Mouse (Mus musculus) embryo, embryonic 10.5 days (tissue): Measurements from ENCODE around the gene Armc3.
A peak's percentile ranks its signal among the peaks of the same experiment; 100 is the strongest.
"Not testable (repeated sequence)": the region's sequence is repeated elsewhere in the genome, so short reads cannot be mapped to it uniquely, and the experiment has no call there.

ENCODE experiments used
- DNase-seq: peaks from one replicate; pipeline ENCODE4 v3.0.0-alpha.2; 2015; ENCODE audit warnings: low spot score

Gene Armc3

DNA sequence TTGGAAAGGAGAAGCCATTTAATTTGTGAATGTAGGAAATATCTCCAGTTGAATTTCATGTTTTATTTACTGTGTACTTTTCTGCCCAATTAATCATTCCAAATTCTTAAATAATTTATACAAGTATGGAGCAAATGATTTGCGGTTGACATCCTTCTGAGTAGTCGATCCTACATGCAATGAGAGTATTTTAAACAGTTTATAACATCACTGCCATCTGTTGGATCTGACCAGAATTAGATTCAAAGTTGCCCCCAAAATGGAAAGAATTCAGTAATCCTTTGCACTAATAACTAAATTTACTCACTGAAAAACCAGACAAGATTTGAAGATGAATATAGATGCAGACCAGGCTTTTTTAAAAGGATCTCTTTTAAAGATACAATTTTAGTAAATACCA is 75.5 kb downstream of the Armc3 start:
- no peak for DNase-seq

GRCm38 (mm10) chr2:19275602-19276539 is 76.8 kb downstream of the Armc3 start:
- peak; percentile 93 for DNase-seq

DNA sequence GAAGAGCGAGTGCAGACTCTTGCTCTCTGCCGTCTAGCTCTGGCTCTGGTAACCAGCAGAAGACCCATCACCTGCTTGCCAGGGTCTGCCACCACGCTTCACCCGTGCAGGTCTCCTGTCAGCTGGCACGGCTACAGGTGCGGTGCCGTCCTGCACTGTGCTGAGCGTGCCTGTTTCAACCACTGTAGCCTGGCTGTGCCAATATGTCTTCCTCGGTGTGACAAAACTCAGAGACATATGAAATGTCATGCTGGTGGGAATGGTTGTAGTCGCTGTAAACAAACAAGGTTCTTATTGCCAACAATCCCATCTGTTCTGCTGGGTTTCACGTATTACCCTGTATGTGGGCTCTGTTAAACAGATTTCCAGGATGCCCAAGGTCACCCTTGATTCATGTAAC is 81.2 kb downstream of the Armc3 start:
- DNase-seq = no peak

DNA sequence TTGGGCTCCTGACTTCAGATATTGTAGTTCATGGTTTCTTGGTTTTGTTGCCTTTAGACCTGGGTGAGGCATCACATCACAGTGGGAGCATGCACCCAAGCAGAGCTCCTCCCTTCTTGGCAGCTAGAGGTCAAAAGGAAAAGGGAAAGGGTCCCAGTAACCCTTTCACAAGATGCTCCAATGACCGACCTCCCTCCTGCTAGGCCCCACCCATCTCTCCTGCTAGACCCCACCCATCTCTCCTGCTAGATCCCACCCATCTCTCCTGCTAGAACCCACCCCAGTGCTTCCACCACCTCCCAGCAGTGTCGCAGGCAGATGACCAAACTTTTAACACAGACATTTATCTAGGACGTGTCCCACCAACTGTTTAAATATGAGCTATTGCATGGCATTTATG is 93.3 kb downstream of the Armc3 start:
- no peak for DNase-seq

GRCm38 (mm10) chr2:19300345-19301089 is 101.4 kb downstream of the Armc3 start:
- no peak for DNase-seq

DNA sequence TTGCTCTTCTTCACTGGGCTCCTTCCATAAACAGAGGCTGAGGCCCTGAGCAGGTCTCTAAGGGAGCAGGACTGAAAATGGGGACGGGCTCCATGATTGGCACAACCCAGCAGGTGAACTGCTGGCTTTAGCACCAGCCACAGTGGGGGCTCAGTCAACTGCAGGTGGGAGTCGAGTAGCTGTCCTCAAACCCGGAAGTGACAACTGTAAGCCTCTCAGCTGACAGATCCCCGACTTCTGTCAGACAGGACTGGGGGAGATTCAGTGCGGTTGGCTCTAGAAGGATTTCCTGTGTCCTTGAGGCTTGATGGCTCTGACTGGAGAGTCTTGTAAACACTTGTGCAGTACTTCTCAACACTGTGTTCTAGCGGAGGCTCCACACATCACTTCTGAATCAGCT is 102.1 kb downstream of the Armc3 start:
- DNase-seq = no peak

- not testable (repeated sequence) for DNase-seq
Observed at GRCm38 (mm10) chr2:19303087-19303486, 104.0 kb downstream of the Armc3 start.

DNA sequence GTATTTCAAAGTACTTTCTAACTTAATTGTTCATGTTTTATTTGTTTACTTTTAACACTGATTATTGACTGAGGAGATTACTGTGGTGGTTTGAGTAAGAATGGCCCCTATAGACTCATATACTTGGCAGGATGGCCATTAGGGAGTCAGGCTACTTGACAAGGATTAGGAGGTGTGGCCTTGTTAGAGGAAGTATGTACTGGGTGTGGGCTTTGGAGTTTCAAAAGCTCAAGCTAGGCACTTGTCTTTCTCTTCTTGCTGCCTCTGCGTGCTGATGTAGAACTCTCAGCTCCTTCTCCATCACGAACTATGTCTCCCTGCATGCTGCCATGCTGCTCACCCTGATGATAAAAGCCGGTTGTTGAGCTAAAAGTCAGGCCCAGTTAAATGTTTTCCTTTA is 111.4 kb downstream of the Armc3 start:
- DNase-seq = no peak

DNA sequence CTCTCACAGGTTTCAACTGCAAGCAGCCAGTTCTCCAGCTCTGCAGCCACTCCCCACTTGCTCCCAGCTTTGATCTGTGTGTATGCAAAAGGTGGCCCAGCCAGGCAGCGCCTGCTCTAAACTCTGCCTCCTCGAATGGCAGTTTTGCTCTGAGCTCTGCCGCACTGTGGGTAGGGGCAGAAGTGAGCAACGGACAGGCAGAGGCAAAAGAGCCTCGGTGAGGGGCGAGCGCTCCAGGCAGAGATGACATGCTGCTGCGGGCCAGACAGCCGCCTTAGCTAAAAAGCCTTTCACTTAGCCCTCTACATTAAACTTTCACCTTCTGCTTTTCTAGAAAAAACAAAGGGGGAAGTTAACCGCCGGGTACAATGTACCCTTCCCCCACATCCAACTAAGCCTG is 117.0 kb downstream of the Armc3 start:
- DNase-seq = no peak

- no peak for DNase-seq
Observed at GRCm38 (mm10) chr2:19316691-19317090, 117.6 kb downstream of the Armc3 start.

DNA sequence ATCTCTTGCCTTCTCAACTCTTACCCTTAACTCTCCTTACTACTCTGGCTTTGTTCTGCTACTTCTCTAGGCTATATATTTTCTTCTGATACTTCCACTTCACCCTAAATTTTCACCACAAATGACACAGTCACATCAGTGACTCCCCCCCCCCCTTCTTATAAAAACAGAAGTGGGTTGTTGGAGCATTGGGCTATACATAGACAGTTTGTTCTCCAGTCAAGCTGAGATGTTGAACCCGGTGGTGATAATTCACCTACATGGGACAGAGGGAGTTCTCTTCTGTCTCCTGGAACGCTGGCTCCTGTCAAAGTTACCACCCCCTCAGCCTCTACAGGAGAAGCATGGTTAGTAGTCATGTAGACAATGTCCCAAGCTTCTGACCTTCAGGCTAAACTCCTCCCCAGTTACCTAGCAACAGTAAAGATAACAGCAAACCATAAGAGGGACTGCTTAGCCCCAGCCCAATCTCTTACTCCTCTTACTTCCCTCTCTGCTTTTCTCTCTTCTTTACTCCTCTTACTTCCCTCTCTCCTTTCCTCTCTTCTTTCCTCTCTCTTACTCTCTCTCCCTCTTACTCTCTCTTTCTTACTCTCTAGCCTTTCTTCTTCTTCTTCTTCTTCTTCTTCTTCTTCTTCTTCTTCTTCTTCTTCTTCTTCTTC is 118.2 kb downstream of the Armc3 start:
- not testable (repeated sequence) for DNase-seq

DNA sequence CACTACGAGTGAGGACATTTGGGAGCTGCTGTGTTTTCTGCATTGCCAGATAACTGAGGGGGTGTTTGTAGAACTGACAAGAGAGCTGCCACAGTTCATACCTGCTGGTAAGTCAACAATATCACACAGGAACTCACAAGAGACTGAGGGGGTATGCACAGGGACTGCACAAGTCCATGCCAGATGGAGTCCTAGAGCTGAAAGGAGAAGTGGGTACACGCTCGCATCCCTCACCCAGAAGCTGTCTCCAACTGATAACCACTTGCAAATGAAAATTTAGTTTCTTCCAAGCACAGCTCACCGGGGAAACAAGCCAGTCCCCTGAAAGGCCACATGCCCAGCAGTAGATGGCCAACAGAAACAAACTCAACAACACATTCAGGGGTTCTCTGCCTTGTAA is 119.4 kb downstream of the Armc3 start:
- DNase-seq = no peak

GRCm38 (mm10) chr2:19319284-19319683 is 120.2 kb downstream of the Armc3 start:
- DNase-seq = no peak

DNA sequence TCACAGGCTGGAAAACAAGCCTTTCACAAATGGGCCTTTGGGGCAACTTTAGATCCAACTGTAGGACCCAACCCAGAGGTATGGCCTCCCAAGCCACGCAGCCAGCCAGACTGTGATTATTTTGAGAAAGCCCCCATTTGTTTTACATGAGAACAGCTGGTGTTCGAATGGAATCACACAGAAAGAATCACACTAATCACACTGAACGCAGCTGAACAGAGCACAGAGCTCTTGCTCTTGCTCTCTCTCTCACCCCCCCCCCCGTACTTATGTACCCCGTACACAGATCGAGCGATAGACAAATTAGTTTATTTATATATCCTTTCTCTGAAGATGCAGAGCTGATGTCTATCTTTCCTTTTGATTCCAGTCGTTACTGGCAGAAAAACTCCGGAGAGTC is 123.3 kb downstream of the Armc3 start:
- no peak for DNase-seq

DNA sequence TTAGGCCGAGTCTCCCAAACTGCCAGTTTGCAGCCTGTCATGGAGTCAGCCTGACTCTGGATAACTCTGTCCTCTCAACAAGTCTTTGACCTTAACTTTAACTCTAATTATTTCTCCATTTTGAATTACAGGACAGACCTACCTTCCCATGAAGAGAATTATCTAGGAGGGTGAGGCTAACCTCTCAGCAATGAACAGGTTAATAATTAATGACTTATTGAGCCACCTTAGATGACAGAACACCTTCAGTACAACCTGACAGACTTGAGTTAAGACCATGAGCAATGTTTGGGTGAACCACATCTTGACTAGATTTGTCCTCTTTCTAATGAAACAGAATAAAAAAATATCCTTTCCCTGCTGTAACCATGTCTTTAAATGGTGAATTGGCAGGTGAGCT is 127.3 kb downstream of the Armc3 start:
- no peak for DNase-seq

GRCm38 (mm10) chr2:19327811-19328210 is 128.7 kb downstream of the Armc3 start:
- no peak for DNase-seq

DNA sequence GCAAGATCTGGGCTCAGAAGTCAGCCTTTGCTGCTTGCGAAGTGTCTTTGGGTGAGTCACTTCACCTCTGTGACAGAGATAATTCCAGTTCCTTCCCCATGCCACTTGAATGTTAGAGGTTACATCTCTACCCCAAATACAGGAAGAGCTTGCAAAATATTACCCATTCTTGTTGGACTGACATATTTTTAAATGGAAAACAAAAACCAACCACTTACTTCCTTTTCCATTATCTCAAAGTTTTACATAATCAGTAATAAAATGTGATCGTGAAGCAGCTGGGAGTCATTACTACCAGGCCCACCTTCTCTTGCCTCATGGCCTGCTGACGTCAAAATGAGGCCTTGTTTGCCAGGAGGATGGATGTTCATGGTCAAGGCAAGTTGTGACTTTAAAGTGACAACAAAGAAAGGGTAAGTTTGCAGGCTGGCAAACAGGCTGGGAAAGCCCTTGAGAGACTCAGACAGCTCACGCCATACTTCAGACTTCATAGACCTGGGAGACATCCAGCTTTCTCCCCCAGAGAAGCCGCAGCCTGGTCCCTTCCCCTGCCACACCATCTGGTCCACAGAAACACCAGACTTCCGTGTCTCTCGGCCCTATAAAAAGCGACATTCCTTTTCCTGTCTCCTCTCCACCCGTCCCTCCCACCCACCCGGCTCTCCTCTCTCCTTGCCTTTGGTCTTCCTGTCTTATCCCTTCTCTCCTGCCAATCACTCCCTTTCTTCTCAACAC is 145.0 kb downstream of the Armc3 start:
- no peak for DNase-seq

DNA sequence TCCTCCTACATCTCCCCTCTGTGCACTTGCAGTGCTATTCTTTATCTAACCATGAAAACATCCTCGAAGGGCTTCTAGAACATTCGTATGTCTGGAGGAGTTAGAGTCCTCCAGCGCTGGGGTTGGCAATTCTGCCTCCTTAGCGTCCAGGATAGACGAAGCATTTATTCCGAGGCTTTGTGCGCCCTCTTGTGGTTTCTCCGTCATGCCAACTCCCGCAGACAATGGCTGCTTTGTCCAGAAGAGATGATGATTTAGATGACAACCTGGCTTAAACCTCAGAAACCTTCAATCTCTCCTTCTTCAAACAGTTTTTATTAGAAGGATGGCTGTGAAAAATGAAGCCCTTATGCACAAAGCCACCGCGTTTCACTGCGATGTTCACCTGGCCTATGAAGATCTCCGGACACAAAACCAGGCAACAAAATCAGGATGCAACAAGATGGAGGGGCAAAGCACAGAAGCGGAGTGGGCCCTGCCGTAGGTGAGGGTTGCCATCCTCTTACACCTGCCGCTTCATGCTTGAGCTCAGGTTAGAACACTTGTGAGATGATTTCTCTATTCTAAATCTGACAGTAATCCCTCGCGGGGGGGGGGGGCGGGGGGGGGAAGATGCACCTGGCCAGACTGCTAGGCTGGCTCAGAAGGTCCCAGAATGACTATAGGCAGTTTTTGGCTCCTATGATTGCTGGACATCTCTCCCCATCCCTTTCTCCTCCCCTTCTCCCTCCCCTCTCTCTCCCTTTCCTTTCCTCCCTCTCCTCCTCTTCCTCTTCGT is 145.7 kb downstream of the Armc3 start:
- DNase-seq = peak; percentile 93

- DNase-seq = no peak
Observed at GRCm38 (mm10) chr2:19345414-19345964, 146.4 kb downstream of the Armc3 start.

GRCm38 (mm10) chr2:19348454-19348853 is 149.4 kb downstream of the Armc3 start:
- DNase-seq = no peak

DNA sequence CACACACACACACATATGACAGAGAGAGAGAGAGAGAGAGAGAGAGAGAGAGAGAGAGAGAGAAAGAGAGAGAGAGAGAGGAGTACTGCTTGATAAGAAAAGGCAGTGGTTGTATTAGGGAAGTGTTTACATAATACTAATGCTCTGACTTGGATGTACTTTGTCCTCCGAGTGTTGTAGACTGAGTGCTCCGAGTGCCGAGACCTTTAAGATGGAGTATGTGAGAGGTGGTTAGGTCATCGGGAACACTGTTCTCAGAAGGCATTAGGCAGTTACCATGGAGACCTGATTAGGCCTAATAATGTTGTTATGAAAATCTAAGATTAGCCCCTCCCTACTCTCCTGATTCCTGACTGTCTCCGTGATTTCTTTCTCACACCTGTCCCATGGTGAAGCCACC is 151.1 kb downstream of the Armc3 start:
- no peak for DNase-seq
